Mouse (Mus musculus): ENCODE data around the gene Fam205a4. TPM values are rescaled to one million over a fixed set of nuclear protein-coding genes. Genes with fewer than 3 reads are reported as not detected.
"Not testable (repeated sequence)": the region's sequence is repeated elsewhere in the genome, so short reads cannot be mapped to it uniquely, and the experiment has no call there.

Fam205a4 gene
- 0.15 and 0.18 TPM in 2 replicates for polyA plus RNA-seq (2016; fragmentation: Nextera tagmentation; extraction: Ambion mirVana)

- not testable (repeated sequence) for H3K9me3 ChIP-seq (replicated peaks); H3K4me1 ChIP-seq (replicated peaks); ATAC-seq (ENCODE audit: insufficient number of reproducible peaks, low FRiP score); H3K9ac ChIP-seq; H3K36me3 ChIP-seq; H3K27ac ChIP-seq (ENCODE audit: poor library complexity, severe bottlenecking); H3K4me2 ChIP-seq; H3K4me3 ChIP-seq; H3K27me3 ChIP-seq (replicated peaks)
- no CpG with 5 or more reads among the region's 1 CpGs for WGBS
Measured at GRCm38 (mm10) chr4:41965758-41966157, at the start of gene Fam205a4. Gene Fam205a4 (plus strand): TSS chr4:41966058.

- WGBS, result no CpG with 5 or more reads among the region's 8 CpGs
- not testable (repeated sequence) for H3K27me3 ChIP-seq (replicated peaks); H3K27ac ChIP-seq (ENCODE audit: poor library complexity, severe bottlenecking)
Measured at GRCm38 (mm10) chr4:41941272-41941671, 24.6 kb upstream of the Fam205a4 start, which contains the start of gene Gm20878. Gene Gm20878 (plus strand): TSS chr4:41941572.

More at GRCm38 (mm10) chr4:41941272-41941671, 24.6 kb upstream of the Fam205a4 start, which contains the start of gene Gm20878:
- not testable (repeated sequence) for H3K4me1 ChIP-seq (replicated peaks); ATAC-seq (ENCODE audit: insufficient number of reproducible peaks, low FRiP score); H3K4me2 ChIP-seq; H3K9me3 ChIP-seq (replicated peaks); H3K9ac ChIP-seq; H3K4me3 ChIP-seq; H3K36me3 ChIP-seq

Other genes starting within 250 kb of the Fam205a4 start
- gene Dctn3, start 242.9 kb upstream of the Fam205a4 start, polyA plus RNA-seq (2016; fragmentation: Nextera tagmentation; extraction: Ambion mirVana), result 113 and 118 TPM in 2 replicates
- gene Arid3c, start 234.9 kb upstream of the Fam205a4 start, polyA plus RNA-seq (2016; fragmentation: Nextera tagmentation; extraction: Ambion mirVana), result not detected in 2 replicates
- 54.6 and 57.0 TPM in 2 replicates for gene Galt, start 210.8 kb upstream of the Fam205a4 start, polyA plus RNA-seq (2016; fragmentation: Nextera tagmentation; extraction: Ambion mirVana)
- gene Sigmar1, start 209.9 kb upstream of the Fam205a4 start, polyA plus RNA-seq (2016; fragmentation: Nextera tagmentation; extraction: Ambion mirVana), result 61.2 and 62.1 TPM in 2 replicates
- 45.8 and 47.5 TPM in 2 replicates for gene Ccl27a, start 191.8 kb upstream of the Fam205a4 start, polyA plus RNA-seq (2016; fragmentation: Nextera tagmentation; extraction: Ambion mirVana)
- gene Gm21541, start 62.4 kb upstream of the Fam205a4 start, polyA plus RNA-seq (2016; fragmentation: Nextera tagmentation; extraction: Ambion mirVana), result not detected in 2 replicates
- 1.8 and 2.2 TPM in 2 replicates for gene Gm20878, start 24.5 kb upstream of the Fam205a4 start, polyA plus RNA-seq (2016; fragmentation: Nextera tagmentation; extraction: Ambion mirVana)
- gene Gm21093, start 68.7 kb downstream of the Fam205a4 start, polyA plus RNA-seq (2016; fragmentation: Nextera tagmentation; extraction: Ambion mirVana), result not detected in 2 replicates
- gene Gm3893, start 125.1 kb downstream of the Fam205a4 start, polyA plus RNA-seq (2016; fragmentation: Nextera tagmentation; extraction: Ambion mirVana), result not detected in 2 replicates
- not detected in 2 replicates for gene Gm13304, start 148.8 kb downstream of the Fam205a4 start, polyA plus RNA-seq (2016; fragmentation: Nextera tagmentation; extraction: Ambion mirVana)
- gene Gm13306, start 187.4 kb downstream of the Fam205a4 start, polyA plus RNA-seq (2016; fragmentation: Nextera tagmentation; extraction: Ambion mirVana), result not detected in 2 replicates
- not detected in 2 replicates for gene Gm13305, start 202.5 kb downstream of the Fam205a4 start, polyA plus RNA-seq (2016; fragmentation: Nextera tagmentation; extraction: Ambion mirVana)

Measured in heart, embryonic 12.5 days (tissue).